Comparison of ENCODE assay signal across 8 mouse cellular contexts in the genomic region with DNA sequence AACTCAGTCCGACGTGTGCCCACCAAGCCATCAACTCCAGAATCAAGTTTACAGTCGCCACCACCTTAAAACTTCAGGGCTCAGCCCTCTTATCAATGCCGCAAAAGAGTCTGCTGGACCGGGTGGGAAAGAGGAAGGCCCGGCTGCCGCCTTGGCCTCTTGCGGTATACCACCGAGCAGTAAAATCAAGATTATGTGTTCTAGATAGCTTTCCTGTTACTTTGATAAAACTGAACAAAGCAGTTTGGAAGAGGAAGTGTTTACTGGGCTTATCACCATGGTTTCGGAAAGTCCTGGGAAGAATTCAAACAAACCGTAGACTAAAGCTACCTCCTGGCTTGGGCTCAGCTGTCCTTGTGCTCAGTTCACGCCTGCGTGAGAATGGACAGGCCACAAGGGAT. TPM values are rescaled to one million over a fixed set of nuclear protein-coding genes. Genes with fewer than 3 reads are reported as not detected.
DNase-seq lines count a peak whose midpoint lies in the region; ATAC-seq and TF ChIP-seq lines count a peak whose summit lies in the region.

No protein-coding gene starts in this region.

- H3K9ac ChIP-seq in lung, postnatal 0 days (replicated peaks; ENCODE audit: low read depth), result peak overlapping the region; percentile 52
- peak overlapping the region; percentile 81 for H3K9ac ChIP-seq in hindbrain, embryonic 13.5 days

- no peaks in the 10 kb centered on the region for H3K27me3 ChIP-seq in lung, postnatal 0 days (replicated peaks; ENCODE audit: insufficient read depth, low read length)
- H3K27me3 ChIP-seq in hindbrain, embryonic 13.5 days, result no peaks in the 10 kb centered on the region
- no peaks in the 10 kb centered on the region for H3K27me3 ChIP-seq in midbrain, embryonic 10.5 days (ENCODE audit: low read depth, poor library complexity, severe bottlenecking)

- H3K9me3 ChIP-seq in lung, postnatal 0 days (ENCODE audit: low read length), result no peaks in the 10 kb centered on the region
- no peaks in the 10 kb centered on the region for H3K9me3 ChIP-seq in hindbrain, embryonic 13.5 days
- no peaks in the 10 kb centered on the region for H3K9me3 ChIP-seq in midbrain, embryonic 10.5 days (replicated peaks)

- DNase-seq in lung, postnatal 0 days (ENCODE audit: low spot score), result peak; percentile 47
- no peak for DNase-seq in lung, postnatal 36 days
- DNase-seq in midbrain, embryonic 10.5 days (ENCODE audit: low spot score), result no peak
- DNase-seq in left cerebral cortex, postnatal 36 days (ENCODE audit: low spot score in 2 of 2), result no peak
- DNase-seq in urinary bladder, adult 18-20 months (ENCODE audit: low spot score in 2 of 2), result no peak

- H3K4me2 ChIP-seq in lung, postnatal 0 days (replicated peaks; ENCODE audit: low read depth, low read length), result peak overlapping the region; percentile 86
- peak overlapping the region; percentile 78 for H3K4me2 ChIP-seq in hindbrain, embryonic 13.5 days

- intact Hi-C loops in left cerebral cortex, postnatal 36 days (cut with DNase I), result loop anchor here (2.0 to 10.0 kb wide), 2 partner anchors 40 to 392 kb away; a partner anchor contains a TSS

- H3K36me3 ChIP-seq in lung, postnatal 0 days (ENCODE audit: insufficient read depth, low read length), result no peaks in the 10 kb centered on the region
- H3K36me3 ChIP-seq in hindbrain, embryonic 13.5 days, result no peaks in the 10 kb centered on the region
- no peaks in the 10 kb centered on the region for H3K36me3 ChIP-seq in midbrain, embryonic 10.5 days

- H3K27ac ChIP-seq in lung, postnatal 0 days (ENCODE audit: low read length), result peak overlapping the region; percentile 92
- H3K27ac ChIP-seq in cortical plate, adult 2 months (ENCODE audit: insufficient read depth, low read length), result peak overlapping the region; percentile 20
- peak overlapping the region; percentile 84 for H3K27ac ChIP-seq in hindbrain, embryonic 13.5 days
- peak overlapping the region; percentile 84 for H3K27ac ChIP-seq in midbrain, embryonic 10.5 days (replicated peaks)

- TF ChIP-seq CTCF in lung, postnatal 0 days (IDR thresholded peaks at IDR 0.05), result no peak
- no peak for TF ChIP-seq CTCF in cortical plate, adult 2 months (IDR thresholded peaks at IDR 0.05; ENCODE audit: extremely low read depth, insufficient read depth, low read length)

- peak overlapping the region; percentile 55 for H3K4me3 ChIP-seq in lung, postnatal 0 days (ENCODE audit: low read depth, low read length)
- H3K4me3 ChIP-seq in cortical plate, adult 2 months (ENCODE audit: insufficient read depth, low read length), result peak overlapping the region; percentile 51
- peak overlapping the region; percentile 64 for H3K4me3 ChIP-seq in hindbrain, embryonic 13.5 days
- peak overlapping the region; percentile 87 for H3K4me3 ChIP-seq in midbrain, embryonic 10.5 days

- no peak for TF ChIP-seq EP300 in lung, postnatal 0 days (IDR thresholded peaks at IDR 0.05)

- ATAC-seq in lung, postnatal 0 days, result no peak
- no peak for ATAC-seq in hindbrain, embryonic 13.5 days (ENCODE audit: low FRiP score)
- ATAC-seq in inflammation-experienced regulatory T-cells, adult 6 months, result no peak

- WGBS in lung, postnatal 0 days, result under 1% methylated on average over 13 of the region's 13 CpGs
- WGBS in hindbrain, embryonic 13.5 days, result 1% methylated on average over 13 of the region's 13 CpGs
- 2% methylated on average over 13 of the region's 13 CpGs for WGBS in midbrain, embryonic 10.5 days

- peaks cover 8% of the 10 kb centered on the region; the same call in 1 of the 2 replicates for H3K4me1 ChIP-seq in lung, postnatal 0 days (ENCODE audit: insufficient read depth, low read depth, low read length)
- peaks cover 6% of the 10 kb centered on the region for H3K4me1 ChIP-seq in cortical plate, adult 2 months (ENCODE audit: control insufficient read depth, insufficient read depth, low read length)
- peaks cover 26% of the 10 kb centered on the region for H3K4me1 ChIP-seq in hindbrain, embryonic 13.5 days (replicated peaks)
- H3K4me1 ChIP-seq in midbrain, embryonic 10.5 days, result peaks cover 31% of the 10 kb centered on the region

- no peak for TF ChIP-seq POLR2A in cortical plate, adult 2 months (IDR thresholded peaks at IDR 0.05; ENCODE audit: extremely low read depth, insufficient read depth, low read length)

RNA-seq across cellular contexts. Expression of a gene that starts 0.8 kb away (rescaled TPM):
- 10.3 and 11.7 TPM in 2 replicates for polyA plus RNA-seq in lung, postnatal 0 days (2015; fragmentation: Nextera tagmentation; extraction: Ambion mirVana)
- 7.7 and 8.2 TPM in 2 replicates for polyA plus RNA-seq in cortical plate, adult 2 months (2012; rRNA removed)
- polyA plus RNA-seq in hindbrain, embryonic 13.5 days (2015; fragmentation: Nextera tagmentation; extraction: Ambion mirVana), result 45.6 and 48.4 TPM in 2 replicates
- polyA plus RNA-seq in midbrain, embryonic 10.5 days (2016; fragmentation: Nextera tagmentation; extraction: Ambion mirVana), result 34.5 and 39.4 TPM in 2 replicates
- 1 to 10 TPM; 8.0 to 8.8 TPM for total RNA-seq in left cerebral cortex, postnatal 36 days (2021)
- 1 to 10 TPM; 7.5 to 9.2 (median 8.5) TPM for polyA plus RNA-seq in inflammation-experienced regulatory T-cells, adult 6 months (2017; shearing (Covaris generic))

RNA-seq across cellular contexts. Expression of a gene that starts 5.4 kb away (rescaled TPM):
- 13.1 and 15.3 TPM in 2 replicates for polyA plus RNA-seq in lung, postnatal 0 days (2015; fragmentation: Nextera tagmentation; extraction: Ambion mirVana)
- 11.4 and 12.4 TPM in 2 replicates for polyA plus RNA-seq in cortical plate, adult 2 months (2012; rRNA removed)
- 37.9 and 38.5 TPM in 2 replicates for polyA plus RNA-seq in hindbrain, embryonic 13.5 days (2015; fragmentation: Nextera tagmentation; extraction: Ambion mirVana)
- polyA plus RNA-seq in midbrain, embryonic 10.5 days (2016; fragmentation: Nextera tagmentation; extraction: Ambion mirVana), result 53.4 and 58.0 TPM in 2 replicates
- total RNA-seq in left cerebral cortex, postnatal 36 days (2021), result 10 to 100 TPM; 10.9 to 13.5 TPM
- 10 to 100 TPM; 39.3 to 50.3 (median 44.6) TPM for polyA plus RNA-seq in inflammation-experienced regulatory T-cells, adult 6 months (2017; shearing (Covaris generic))

RNA-seq across cellular contexts. Expression of a gene that starts 31.8 kb away (rescaled TPM):
- 30.9 and 33.2 TPM in 2 replicates for polyA plus RNA-seq in lung, postnatal 0 days (2015; fragmentation: Nextera tagmentation; extraction: Ambion mirVana)
- polyA plus RNA-seq in cortical plate, adult 2 months (2012; rRNA removed), result 48.2 and 50.3 TPM in 2 replicates
- 26.0 and 28.2 TPM in 2 replicates for polyA plus RNA-seq in hindbrain, embryonic 13.5 days (2015; fragmentation: Nextera tagmentation; extraction: Ambion mirVana)
- polyA plus RNA-seq in midbrain, embryonic 10.5 days (2016; fragmentation: Nextera tagmentation; extraction: Ambion mirVana), result 52.9 and 68.7 TPM in 2 replicates
- 10 to 100 TPM; 23.5 to 31.0 TPM for total RNA-seq in left cerebral cortex, postnatal 36 days (2021)
- polyA plus RNA-seq in inflammation-experienced regulatory T-cells, adult 6 months (2017; shearing (Covaris generic)), result 10 to 100 TPM; 14.2 to 25.0 (median 24.0) TPM

Comparison
In these comparisons a context has a peak if more than half of its experiments do, and no peak if none do; other contexts are left out.
1. H3K27ac ChIP-seq: peak in every context shown above with its lines; median percentile 92 in lung, postnatal 0 days; 84 in hindbrain, embryonic 13.5 days; 84 in midbrain, embryonic 10.5 days; 20 in cortical plate, adult 2 months.